In the genomic region with DNA sequence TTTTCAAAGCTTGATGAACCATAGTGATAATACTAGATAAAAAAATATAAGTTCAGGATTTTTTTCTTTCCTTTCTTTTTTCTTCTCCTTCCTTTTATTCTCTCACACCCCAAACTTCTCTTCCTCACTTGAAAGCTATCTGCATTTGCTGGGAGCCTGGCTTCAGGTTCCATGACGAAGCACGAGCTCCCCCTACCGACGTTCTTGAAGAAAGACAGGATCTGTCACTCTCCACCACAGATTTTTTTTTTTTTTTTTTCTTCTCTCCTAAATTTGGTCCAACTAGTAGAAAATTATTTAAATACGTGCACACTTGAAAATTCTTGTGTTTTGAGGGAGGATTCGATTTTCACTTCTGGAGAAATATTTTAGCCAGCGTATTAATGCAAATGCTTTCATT, we compare ENCODE assay signal across 7 mouse cellular contexts.
DNase-seq lines count a peak whose midpoint lies in the region; TF ChIP-seq lines count a peak whose summit lies in the region.

No protein-coding gene starts in this region.

- TF ChIP-seq EP300 in MEL (IDR thresholded peaks at IDR 0.05; ENCODE audit: low read depth in 1 of 2, low read length in 2 of 2): no peak

- peak overlapping the region; percentile 23 to 30; a peak in 3 of 4 replicates for H3K4me3 ChIP-seq in MEL (ENCODE audit: control insufficient read depth in 1 of 2, insufficient read depth in 1 of 2, low read depth in 2 of 2, low read length in 2 of 2)

- H3K27ac ChIP-seq in MEL (ENCODE audit: control insufficient read depth, low read depth, low read length): no peak overlapping the region

- TF ChIP-seq RAD21 in MEL (IDR thresholded peaks at IDR 0.05; ENCODE audit: low read depth, low read length): peak; percentile 73

- H3K36me3 ChIP-seq in MEL (ENCODE audit: control insufficient read depth in 1 of 2, insufficient read depth in 2 of 2, low read length in 2 of 2): no peaks in the 10 kb centered on the region

- no peaks in the 10 kb centered on the region; a peak in 1 of 4 replicates for H3K4me1 ChIP-seq in MEL (ENCODE audit: control insufficient read depth in 1 of 2, insufficient read depth in 2 of 2, low read length in 2 of 2)

- H3K9me3 ChIP-seq in MEL (replicated peaks; ENCODE audit: insufficient read depth, low read length): no peaks in the 10 kb centered on the region

- no peaks in the 10 kb centered on the region for H3K79me2 ChIP-seq in MEL (ENCODE audit: control insufficient read depth, insufficient read depth, low read length, poor library complexity)

- TF ChIP-seq CTCF in MEL (IDR thresholded peaks at IDR 0.05 in 2 of 3, conservative IDR thresholded peaks at IDR 0.05 in 1 of 3; ENCODE audit: control insufficient read depth in 1 of 3, insufficient read depth in 1 of 3, low read depth in 2 of 3, low read length in 3 of 3, poor library complexity in 1 of 3, severe bottlenecking in 1 of 3): peak; percentile 57 to 85 (median 84)

- no peaks in the 10 kb centered on the region; a peak in 1 of 4 replicates for H3K27me3 ChIP-seq in MEL (ENCODE audit: control insufficient read depth in 1 of 2, insufficient read depth in 2 of 2, low read length in 2 of 2)

- peak; percentile 59 to 69 for DNase-seq in left cerebral cortex, adult 18-20 months (ENCODE audit: low spot score in 2 of 2)
- no peak for DNase-seq in left cerebral cortex, adult 8-10 months (ENCODE audit: low spot score in 2 of 2)
- peak; percentile 84 for DNase-seq in MEL (ENCODE audit: low read depth, low spot score)
- peak; percentile 66 for DNase-seq in adrenal gland, postnatal 10 days
- peak; percentile 86 for DNase-seq in embryo, embryonic 10 days (ENCODE audit: low spot score)
- peak; percentile 12 to 76 for DNase-seq in kidney, postnatal 36 days
- peak; percentile 48 for DNase-seq in retina, postnatal 7 days (ENCODE audit: low read depth, low spot score)

- no peak overlapping the region for H3K9ac ChIP-seq in MEL (ENCODE audit: control insufficient read depth, low read depth, low read length, poor library complexity, severe bottlenecking)

- TF ChIP-seq POLR2A in MEL (IDR thresholded peaks at IDR 0.05; ENCODE audit: control insufficient read depth in 1 of 2, insufficient read depth in 1 of 2, low read depth in 1 of 2, low read length in 2 of 2, poor library complexity in 1 of 2): no peak

TF ChIP-seq in MEL, 35 proteins besides CTCF, POLR2A, EP300 and RAD21:
- no peak for TF ChIP-seq E2F4 (IDR thresholded peaks at IDR 0.05; ENCODE audit: borderline replicate concordance, low read depth, low read length)
- no peak for TF ChIP-seq MYC (IDR thresholded peaks at IDR 0.05; ENCODE audit: low read depth, low read length)
- TF ChIP-seq ZC3H11A (IDR thresholded peaks at IDR 0.05; ENCODE audit: low read depth, low read length): peak; percentile 53
- peak; percentile 66 for TF ChIP-seq SMC3 (IDR thresholded peaks at IDR 0.05; ENCODE audit: low read depth, low read length)
- peak; percentile 3; the same call in 1 of the 2 replicates for TF ChIP-seq BHLHE40 (IDR thresholded peaks at IDR 0.05; ENCODE audit: borderline replicate concordance, low read depth, low read length)
- no peak for TF ChIP-seq TBP (IDR thresholded peaks at IDR 0.05; ENCODE audit: low read depth, low read length)
- no peak for TF ChIP-seq KAT2A (conservative IDR thresholded peaks at IDR 0.05; ENCODE audit: low read depth, low read length)
- TF ChIP-seq HCFC1 (IDR thresholded peaks at IDR 0.05; ENCODE audit: low read depth, low read length): 0 out of 2 replicates have a peak, but pooled peaks have one; percentile 3
- no peak for TF ChIP-seq USF2 (IDR thresholded peaks at IDR 0.05; ENCODE audit: borderline replicate concordance in 1 of 2, insufficient read depth in 1 of 2, low read depth in 1 of 2, low read length in 2 of 2)
- TF ChIP-seq MAX (IDR thresholded peaks at IDR 0.05; ENCODE audit: low read length): no peak
- no peak for TF ChIP-seq POLR2AphosphoS2 (IDR thresholded peaks at IDR 0.05; ENCODE audit: low read length)
- TF ChIP-seq MXI1 (IDR thresholded peaks at IDR 0.05; ENCODE audit: low read depth, low read length): no peak
- no peak for TF ChIP-seq NELFE (IDR thresholded peaks at IDR 0.05; ENCODE audit: low read depth, low read length)
- peak; percentile 98 for TF ChIP-seq ZNF384 (IDR thresholded peaks at IDR 0.05; ENCODE audit: low read depth, low read length)
TF ChIP-seq in MEL: peak in this region for 5.

Comparison
In these comparisons a context has a peak if more than half of its experiments do, and no peak if none do; other contexts are left out.
1. DNase-seq: peak in left cerebral cortex, adult 18-20 months (2 of 2), MEL (single experiment), adrenal gland, postnatal 10 days (single experiment), embryo, embryonic 10 days (single experiment), kidney, postnatal 36 days (2 of 2) and retina, postnatal 7 days (single experiment); none in left cerebral cortex, adult 8-10 months (0 of 2).